In the genomic region with DNA sequence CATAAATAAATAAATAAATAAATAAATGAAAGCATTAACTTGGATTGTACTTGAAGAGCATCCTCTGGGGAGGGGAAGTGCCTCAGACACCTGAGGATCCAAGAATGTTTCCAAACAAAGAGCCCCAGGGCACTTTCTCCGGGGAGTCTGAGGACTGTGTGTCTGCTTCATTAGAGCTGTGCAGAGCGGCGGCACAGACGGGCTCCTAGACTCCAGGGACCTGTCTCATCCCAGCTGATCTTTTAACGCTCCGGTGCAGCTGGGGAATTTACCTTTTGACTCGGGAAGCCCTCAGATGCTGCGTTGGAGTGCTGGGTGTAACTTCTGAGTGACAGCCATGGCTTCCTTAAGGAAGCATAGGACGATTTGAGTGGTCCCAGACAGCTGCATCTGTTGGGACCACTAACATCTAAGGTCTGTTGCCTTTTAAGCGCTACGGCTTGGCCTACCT, we compare ENCODE assay signal across 8 mouse cellular contexts. TPM values are rescaled to one million over a fixed set of nuclear protein-coding genes. Genes with fewer than 3 reads are reported as not detected.
DNase-seq lines count a peak whose midpoint lies in the region; ATAC-seq and TF ChIP-seq lines count a peak whose summit lies in the region.

A gene (minus strand): TSS at position 401 of the 451 bp plus-strand sequence.

- intact Hi-C loops in left cerebral cortex, postnatal 14 days (cut with DNase I), result no loop called here

- ATAC-seq in lung, embryonic 16.5 days (ENCODE audit: low read depth), result peak; percentile 19
- ATAC-seq in hindbrain, embryonic 12.5 days (ENCODE audit: low FRiP score), result 0 out of 2 replicates have a peak, but pooled peaks have one; percentile 14
- ATAC-seq in neural tube, embryonic 12.5 days (ENCODE audit: low FRiP score, low read depth), result peak; percentile 42

- H3K36me3 ChIP-seq in lung, embryonic 16.5 days (ENCODE audit: control insufficient read depth, insufficient read depth, low read length), result peaks cover 20% of the 10 kb centered on the region
- peaks cover 33% of the 10 kb centered on the region for H3K36me3 ChIP-seq in hindbrain, embryonic 12.5 days
- peaks cover 35% of the 10 kb centered on the region for H3K36me3 ChIP-seq in neural tube, embryonic 12.5 days

- peaks cover 25% of the 10 kb centered on the region for H3K4me1 ChIP-seq in lung, embryonic 16.5 days (replicated peaks; ENCODE audit: control insufficient read depth, insufficient read depth, low read length)
- peaks cover 21% of the 10 kb centered on the region for H3K4me1 ChIP-seq in bone marrow macrophage, adult 2 months (ENCODE audit: control insufficient read depth, insufficient read depth, low read length)
- peaks cover 16% of the 10 kb centered on the region for H3K4me1 ChIP-seq in hindbrain, embryonic 12.5 days
- H3K4me1 ChIP-seq in neural tube, embryonic 12.5 days, result peaks cover 13% of the 10 kb centered on the region

- TF ChIP-seq POLR2A in bone marrow macrophage, adult 2 months (IDR thresholded peaks at IDR 0.05; ENCODE audit: borderline replicate concordance, low read depth, low read length), result no peak

- peak within 1 kb of the TSS; percentile 97 for H3K27ac ChIP-seq in lung, embryonic 16.5 days (ENCODE audit: low read length)
- peak within 1 kb of the TSS; percentile 49 for H3K27ac ChIP-seq in bone marrow macrophage, adult 2 months (ENCODE audit: insufficient read depth, low read depth, low read length)
- H3K27ac ChIP-seq in hindbrain, embryonic 12.5 days, result peak within 1 kb of the TSS; percentile 87
- H3K27ac ChIP-seq in neural tube, embryonic 12.5 days, result peak within 1 kb of the TSS; percentile 54; the same call in 1 of the 2 replicates

- peak within 1 kb of the TSS; percentile 84 for H3K4me2 ChIP-seq in lung, embryonic 16.5 days (ENCODE audit: low read depth, low read length)
- peak within 1 kb of the TSS; percentile 91 for H3K4me2 ChIP-seq in hindbrain, embryonic 12.5 days (replicated peaks)
- peak within 1 kb of the TSS; percentile 82 for H3K4me2 ChIP-seq in neural tube, embryonic 12.5 days (replicated peaks)

- peak within 1 kb of the TSS; percentile 71 for H3K4me3 ChIP-seq in lung, embryonic 16.5 days (ENCODE audit: low read length)
- peak within 1 kb of the TSS; percentile 73 for H3K4me3 ChIP-seq in bone marrow macrophage, adult 2 months (ENCODE audit: insufficient read depth, low read length)
- peak within 1 kb of the TSS; percentile 93 for H3K4me3 ChIP-seq in hindbrain, embryonic 12.5 days
- peak within 1 kb of the TSS; percentile 85 for H3K4me3 ChIP-seq in neural tube, embryonic 12.5 days

- H3K9me3 ChIP-seq in lung, embryonic 16.5 days (ENCODE audit: control insufficient read depth, low read length), result no peaks in the 10 kb centered on the region
- H3K9me3 ChIP-seq in hindbrain, embryonic 12.5 days (replicated peaks), result no peaks in the 10 kb centered on the region
- no peaks in the 10 kb centered on the region for H3K9me3 ChIP-seq in neural tube, embryonic 12.5 days

- H3K9ac ChIP-seq in lung, embryonic 16.5 days (ENCODE audit: low read length), result peak within 1 kb of the TSS; percentile 87
- H3K9ac ChIP-seq in hindbrain, embryonic 12.5 days, result peak within 1 kb of the TSS; percentile 93
- peak within 1 kb of the TSS; percentile 78 for H3K9ac ChIP-seq in neural tube, embryonic 12.5 days

- WGBS in lung, embryonic 16.5 days, result 18% methylated on average over 11 of the region's 11 CpGs
- 25% methylated on average over 11 of the region's 11 CpGs for WGBS in hindbrain, embryonic 12.5 days
- 28% methylated on average over 11 of the region's 11 CpGs for WGBS in neural tube, embryonic 12.5 days

- DNase-seq in lung, postnatal 10 days, result no peak
- no peak for DNase-seq in left cerebral cortex, postnatal 14 days (ENCODE audit: low spot score in 2 of 2)
- DNase-seq in cerebellum, postnatal 4 days (ENCODE audit: low spot score in 2 of 2), result no peak
- DNase-seq in cerebellum, postnatal 14 days, result no peak

- no peaks in the 10 kb centered on the region for H3K27me3 ChIP-seq in lung, embryonic 16.5 days (ENCODE audit: control insufficient read depth, insufficient read depth, low read depth, low read length)
- peaks cover 10% of the 10 kb centered on the region; the same call in 1 of the 2 replicates for H3K27me3 ChIP-seq in hindbrain, embryonic 12.5 days
- H3K27me3 ChIP-seq in neural tube, embryonic 12.5 days (replicated peaks), result no peaks in the 10 kb centered on the region

- TF ChIP-seq CTCF in bone marrow macrophage, adult 2 months (IDR thresholded peaks at IDR 0.05; ENCODE audit: low read depth, low read length), result no peak

RNA-seq across cellular contexts. Expression of the gene that starts here (rescaled TPM):
- 76.6 and 89.7 TPM in 2 replicates for polyA plus RNA-seq in lung, embryonic 16.5 days (2015; fragmentation: Nextera tagmentation; extraction: Ambion mirVana)
- polyA plus RNA-seq in bone marrow macrophage, adult 2 months (2012; ENCODE audit: insufficient read depth, insufficient read length, missing spikeins), result 3.6 and 6.2 TPM in 2 replicates
- polyA plus RNA-seq in hindbrain, embryonic 12.5 days (2016; fragmentation: Nextera tagmentation; extraction: Ambion mirVana), result 57.7 and 57.9 TPM in 2 replicates
- 10 to 100 TPM; 36.1 to 38.4 TPM for total RNA-seq in left cerebral cortex, postnatal 14 days (2021)
- 51.1 and 63.4 TPM in 2 replicates for polyA plus RNA-seq in neural tube, embryonic 12.5 days (2016; fragmentation: Nextera tagmentation; extraction: Ambion mirVana)
